Mouse (Mus musculus): Measurements from ENCODE around the gene Myo15.
"Not testable (repeated sequence)": the region's sequence is repeated elsewhere in the genome, so short reads cannot be mapped to it uniquely, and the experiment has no call there.

Myo15 gene

DNA sequence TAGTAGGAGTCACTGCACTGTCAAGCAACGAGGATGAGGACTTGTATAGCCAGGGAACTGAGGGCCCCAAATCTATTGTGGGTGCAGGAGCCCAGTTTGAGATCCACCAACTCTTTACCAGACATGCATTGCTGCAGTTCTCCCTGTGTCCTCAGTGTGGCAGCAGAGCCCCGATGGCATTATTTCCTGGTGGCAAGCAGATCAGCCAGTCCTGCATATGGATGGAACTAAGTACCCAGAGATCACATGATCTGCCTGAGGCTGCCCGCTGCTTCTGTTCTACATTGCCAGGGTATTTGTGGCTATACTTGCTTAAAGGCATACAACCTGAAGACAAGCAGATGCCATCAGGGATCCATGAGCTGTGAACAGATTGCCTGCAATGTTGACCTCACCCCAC, 90.2 kb downstream of the Myo15 start:
- peak; percentile 59 for DNase-seq

DNA sequence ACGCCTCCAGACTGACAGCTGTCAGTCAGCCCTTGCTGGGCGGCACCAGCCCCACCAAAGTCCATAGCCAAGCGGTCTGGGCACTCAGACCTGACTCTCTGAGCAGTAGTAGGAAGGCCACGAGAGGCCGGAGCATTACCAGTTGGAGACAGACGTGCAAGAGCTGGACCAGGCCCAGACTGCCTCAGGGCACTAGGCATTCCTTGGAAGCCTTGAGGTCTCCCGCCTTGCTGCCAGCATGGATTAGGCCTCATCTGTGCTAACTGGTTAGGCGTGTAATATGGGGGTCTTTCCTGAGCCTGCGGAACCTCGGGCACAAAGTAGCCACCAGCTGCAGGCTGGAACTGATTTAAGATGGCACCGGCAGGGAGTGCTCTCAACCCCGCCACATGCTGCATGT, 104.9 kb downstream of the Myo15 start:
- DNase-seq, result not testable (repeated sequence)
